Mouse (Mus musculus): ENCODE measurements at regions not wholly inside any gene's neighbourhood (a gene's known extent, or its start where the extent isn't known, plus 50 kb on each side); places are given as distances from the start of the nearest gene placed in this dataset.

DNA sequence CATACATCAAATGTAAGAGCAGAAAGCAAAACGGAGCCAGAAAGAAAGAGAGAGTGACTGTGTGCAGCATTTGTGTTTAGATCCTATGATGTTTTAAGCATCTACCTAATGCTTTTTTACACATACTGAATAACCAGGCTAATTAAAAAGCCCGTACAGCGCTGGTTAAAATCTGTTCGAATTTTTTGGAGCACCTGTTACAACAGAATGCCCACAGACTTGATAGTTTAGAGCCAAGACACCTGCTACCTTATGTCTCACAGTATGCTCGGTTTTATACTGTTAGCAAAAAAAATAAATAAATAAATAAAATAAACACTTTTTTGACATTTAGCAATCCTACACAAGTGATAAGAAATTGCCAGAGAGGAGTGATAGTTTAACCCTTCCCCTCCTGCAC is 80.5 kb upstream of the Tank start:
- TF ChIP-seq POLR2A (IDR thresholded peaks at IDR 0.05; ENCODE audit: insufficient read length, low read depth) = no peak
- no peak for TF ChIP-seq E2F4 (IDR thresholded peaks at IDR 0.05; ENCODE audit: insufficient read depth)
- no peak for TF ChIP-seq MYOD1 (IDR thresholded peaks at IDR 0.05; ENCODE audit: control insufficient read depth in 1 of 3, insufficient read length in 2 of 3, low read depth in 2 of 3)
- TF ChIP-seq USF1 (IDR thresholded peaks at IDR 0.05; ENCODE audit: low read depth) = no peak
- TF ChIP-seq REST (IDR thresholded peaks at IDR 0.05; ENCODE audit: insufficient read depth, insufficient read length) = no peak
- no peak for TF ChIP-seq MYOG (IDR thresholded peaks at IDR 0.05; ENCODE audit: control insufficient read depth in 1 of 3, insufficient read depth in 1 of 3, insufficient read length in 2 of 3, low read depth in 2 of 3)
- no peak for TF ChIP-seq MAX (IDR thresholded peaks at IDR 0.05; ENCODE audit: low read depth)
- no peak for TF ChIP-seq CEBPB (IDR thresholded peaks at IDR 0.05; ENCODE audit: insufficient read depth, poor library complexity, severe bottlenecking)
